Mouse (Mus musculus) adrenal gland, postnatal 36 days (tissue): ENCODE measurements around the gene Catsper1. TPM values are rescaled to one million over a fixed set of nuclear protein-coding genes. Genes with fewer than 3 reads are reported as not detected.

Experiments
- DNase-seq, 2 experiments: peaks; one replicate each; pipeline ENCODE4 v3.0.0; 2021; ENCODE audit warnings: mixed read lengths in 1 of 2
- total RNA-seq, 2 experiments: library from RNA; stranded (reverse); gene quantifications; 2 replicates each; pipeline ENCODE4 v1.2.3; 2021

Catsper1 gene
- total RNA-seq, 2 experiments from 2014 or later: not detected

DNA sequence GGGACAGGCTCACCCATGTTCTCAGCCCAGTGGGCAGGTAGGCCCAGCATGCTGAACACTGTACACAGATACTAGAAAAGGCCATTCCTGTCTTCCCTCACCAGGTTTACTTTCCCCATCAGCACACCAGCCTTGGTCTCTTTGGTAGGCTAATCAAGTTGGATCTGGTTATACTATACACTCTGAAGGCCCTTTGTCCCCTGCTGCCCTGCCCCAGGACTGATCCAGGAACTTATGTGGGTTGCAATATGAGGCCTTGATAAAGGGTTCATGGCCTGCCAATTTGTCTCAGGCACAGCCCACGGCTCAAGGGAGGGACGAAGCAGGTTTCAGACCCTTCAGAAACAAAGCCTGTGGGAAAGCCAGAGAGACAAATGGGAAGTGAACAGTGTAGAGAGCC lies 18.1 kb downstream of the Catsper1 start:
- no peak for DNase-seq

DNA sequence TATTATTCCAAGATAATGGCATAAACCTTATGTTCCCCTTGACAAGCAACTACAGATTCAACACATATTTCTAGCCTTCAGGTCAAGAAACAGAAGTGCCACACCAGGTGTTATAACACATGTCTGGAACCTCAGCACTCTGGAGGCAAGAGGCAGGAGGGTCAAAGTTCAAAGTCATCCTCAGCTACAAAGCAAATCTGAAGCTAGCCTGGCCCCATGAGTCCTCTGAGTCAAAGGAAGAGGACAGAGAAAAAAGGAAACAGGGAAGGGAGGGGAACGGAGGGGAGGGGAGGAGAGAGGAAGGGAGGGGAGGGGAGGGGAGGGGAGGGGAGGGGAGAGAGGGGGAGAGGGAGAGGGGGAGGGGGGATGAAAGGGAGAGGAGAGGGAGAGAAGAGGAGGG lies 20.5 kb downstream of the Catsper1 start:
- no peak for DNase-seq

DNA sequence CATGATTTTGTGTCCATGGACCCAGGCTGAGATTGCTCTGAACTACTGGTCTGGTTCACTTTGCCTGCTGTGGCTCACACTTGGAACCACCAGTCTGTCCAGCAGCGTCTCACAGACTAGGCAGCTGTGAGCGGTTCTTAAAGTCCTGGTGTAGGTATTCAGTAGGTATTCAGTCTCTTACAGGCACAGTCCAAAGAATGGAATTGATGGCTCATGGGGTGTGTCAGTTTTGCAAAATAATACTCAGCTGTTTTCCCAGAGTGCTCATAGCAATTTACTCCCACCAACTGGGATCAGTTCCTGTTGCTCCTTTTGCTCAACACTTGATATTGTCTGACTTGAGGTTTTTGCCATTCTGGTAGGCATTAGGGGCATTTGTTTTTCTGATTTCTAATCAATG lies 26.6 kb downstream of the Catsper1 start:
- no peak for DNase-seq

DNA sequence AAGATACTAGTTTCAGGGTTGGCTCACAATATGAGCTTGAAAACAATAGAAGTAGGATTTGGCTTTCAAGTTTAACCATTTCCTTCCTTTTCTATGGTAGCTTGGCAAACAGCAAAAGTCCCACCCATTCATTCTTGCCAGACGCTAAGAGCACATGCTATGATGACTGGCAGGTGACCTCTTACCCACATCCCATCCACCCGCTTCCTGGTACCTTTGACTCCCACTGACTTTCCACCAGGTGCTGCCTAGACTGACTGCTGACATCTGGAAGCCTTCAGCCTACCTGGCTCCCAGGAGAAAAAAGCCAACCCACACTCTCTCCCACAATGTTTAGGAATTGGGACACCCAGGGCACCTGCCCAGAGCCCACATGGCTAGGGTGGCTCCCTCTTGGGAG lies 28.6 kb downstream of the Catsper1 start:
- no peak for DNase-seq

DNA sequence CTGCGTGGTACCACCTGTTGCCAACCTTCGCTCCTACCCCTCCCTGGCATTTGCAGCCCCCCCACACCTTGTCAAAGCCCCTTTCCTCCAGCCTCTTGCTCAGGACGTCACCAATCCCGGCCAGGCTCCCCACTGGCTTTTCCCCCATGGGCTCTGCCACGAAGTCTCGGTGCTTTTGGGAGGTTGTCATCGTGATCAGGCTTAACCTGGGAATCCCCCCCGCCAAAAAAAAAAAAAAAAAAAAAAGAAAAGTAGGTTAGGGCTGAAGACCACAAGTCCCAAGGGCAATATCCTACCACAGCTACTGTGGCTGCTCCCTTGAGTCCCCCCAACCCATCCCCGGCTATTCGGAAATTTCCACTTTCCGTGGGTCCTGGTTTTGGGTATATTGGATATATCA lies 30.2 kb downstream of the Catsper1 start:
- no peak for DNase-seq

DNA sequence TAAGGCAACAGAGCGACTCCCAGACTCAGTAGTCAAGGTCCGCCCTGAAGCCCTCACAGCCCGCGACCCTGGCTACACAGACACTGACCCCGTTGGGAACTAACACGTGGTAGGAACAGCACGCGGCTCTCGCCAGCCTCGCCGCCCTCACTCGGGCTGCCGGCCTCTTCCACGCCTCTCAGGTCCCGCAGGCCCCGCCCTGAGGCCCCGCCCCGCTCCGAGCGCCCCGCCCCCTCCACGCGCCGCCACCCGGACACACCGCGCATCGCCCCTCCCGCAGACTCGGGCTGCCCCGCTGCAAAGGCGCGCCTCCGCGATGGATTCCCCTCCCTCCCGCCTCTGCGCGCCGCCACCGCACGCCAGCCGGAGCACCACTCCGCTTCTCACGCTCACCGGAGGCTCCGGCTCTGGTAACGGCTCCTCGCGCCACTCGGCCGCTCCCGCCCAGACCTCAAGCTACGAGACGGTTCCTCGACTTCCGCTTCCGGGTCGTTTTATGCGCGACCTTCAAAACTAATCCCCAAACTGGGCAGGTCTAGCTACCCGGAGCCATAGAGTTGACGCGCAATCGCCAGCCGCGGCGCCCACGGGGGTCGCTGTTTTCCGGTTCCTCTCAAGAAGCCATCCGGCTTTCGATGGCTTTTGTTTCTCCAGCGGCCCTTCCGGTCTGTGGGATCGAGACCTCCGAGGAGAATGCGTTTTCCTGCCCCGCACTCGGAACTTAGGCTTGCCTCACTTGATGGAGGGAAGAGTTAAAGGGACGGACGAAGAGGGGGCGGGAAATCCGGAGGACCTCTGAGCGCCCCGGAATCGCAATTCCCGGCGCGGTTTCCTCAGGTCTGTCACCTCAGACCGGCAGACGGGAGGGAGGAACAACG lies 30.9 kb downstream of the Catsper1 start, which contains the start of gene Eif1ad:
Eif1ad (plus strand) TSS at position 567 of the 878 bp plus-strand sequence.
- peak; percentile 93 for DNase-seq

DNA sequence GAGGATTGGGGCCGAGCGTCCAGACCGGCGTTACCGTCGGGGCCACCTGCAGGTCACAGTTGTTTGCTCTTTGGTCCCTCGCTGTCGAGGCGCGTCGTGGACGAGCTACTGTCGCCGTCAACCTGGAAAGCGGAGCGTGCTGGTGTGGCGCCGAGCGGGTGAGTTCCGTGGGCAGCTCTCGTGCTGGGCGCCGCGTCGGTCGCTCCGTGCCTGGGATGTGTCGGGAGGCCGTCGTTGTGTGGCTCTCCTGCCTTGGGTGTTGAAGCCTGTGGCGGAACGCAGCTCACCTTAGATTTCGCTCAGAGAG lies 31.5 kb downstream of the Catsper1 start, which contains the start of gene Banf1:
Banf1 (minus strand) TSS at position 116 of the 307 bp plus-strand sequence.
- DNase-seq: no peak

DNA sequence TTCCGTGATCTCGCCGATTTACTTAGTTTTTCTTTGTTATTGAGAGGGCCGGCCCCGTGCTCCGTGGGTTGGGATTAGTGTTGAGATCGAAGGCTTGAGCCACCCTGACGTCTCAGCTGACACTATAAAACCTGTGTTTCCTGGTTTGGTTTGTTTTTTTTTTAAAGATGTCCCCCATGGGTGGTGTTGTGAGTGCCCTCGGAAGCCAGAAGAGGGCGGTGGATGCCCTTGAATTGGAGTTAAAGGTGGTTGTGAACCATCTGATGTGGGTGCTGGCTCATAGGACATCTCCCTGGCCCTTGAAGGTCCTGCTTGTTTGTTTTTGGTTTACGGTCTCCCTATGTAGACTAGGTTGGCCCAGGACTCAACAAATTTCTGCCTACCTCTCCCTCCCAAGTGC lies 31.9 kb downstream of the Catsper1 start:
- DNase-seq: no peak

DNA sequence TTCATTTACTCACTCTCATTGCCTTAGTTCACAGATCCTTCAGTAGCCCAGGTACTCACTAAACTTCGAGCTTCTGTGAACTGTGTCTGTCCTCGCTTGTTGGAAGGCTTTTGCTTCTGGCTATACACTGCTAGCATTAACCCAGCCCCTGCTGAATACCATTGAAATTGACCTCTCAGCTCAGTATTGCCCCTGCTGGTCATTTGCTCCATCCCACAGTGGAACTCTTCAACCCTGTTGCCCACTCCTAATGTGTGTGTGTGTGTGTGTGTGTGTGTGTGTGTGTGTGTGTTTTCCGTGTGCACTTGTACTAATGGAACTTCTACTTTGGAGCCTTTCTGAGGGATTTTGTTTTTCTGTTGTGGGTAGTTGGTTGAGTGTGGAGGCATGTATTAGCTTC lies 35.4 kb downstream of the Catsper1 start:
- DNase-seq: no peak

DNA sequence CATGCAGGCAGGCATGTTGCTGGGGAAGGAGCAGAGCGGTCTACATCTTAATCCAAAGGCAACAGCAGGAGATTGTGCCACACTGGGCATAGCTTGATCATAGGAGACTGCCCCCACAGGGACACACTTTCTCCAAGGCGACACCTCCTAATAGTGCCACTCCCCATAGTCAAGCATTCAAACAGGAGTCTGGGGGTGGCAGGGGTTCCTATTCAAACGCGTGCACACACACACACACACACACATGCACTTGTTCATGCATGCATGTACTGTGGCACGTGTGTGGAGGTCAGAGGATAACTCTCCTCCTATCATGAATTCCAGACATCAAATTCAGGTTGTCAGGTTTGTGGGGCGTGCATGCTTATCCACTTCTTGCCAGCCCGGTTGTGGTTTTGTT lies 37.2 kb downstream of the Catsper1 start:
- no peak for DNase-seq

DNA sequence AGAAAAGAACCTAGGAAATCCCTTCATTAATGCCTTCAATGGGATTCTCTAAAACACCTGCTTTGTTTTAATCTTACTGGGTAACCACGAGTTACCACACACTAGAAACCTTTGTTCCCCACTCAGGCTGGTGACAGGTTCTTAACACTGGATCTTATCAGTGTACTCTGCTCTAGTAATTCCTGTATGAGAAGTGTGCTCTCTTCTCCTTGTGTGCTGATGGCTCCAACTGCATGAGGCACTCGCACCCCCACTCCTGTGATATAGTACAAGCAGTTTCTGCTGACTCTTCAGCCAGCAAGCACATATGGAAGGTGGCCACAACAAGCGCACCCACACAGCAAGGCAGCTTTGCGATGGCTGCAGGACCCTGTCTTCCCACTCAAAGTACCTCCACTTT lies 38.6 kb downstream of the Catsper1 start:
- no peak for DNase-seq

DNA sequence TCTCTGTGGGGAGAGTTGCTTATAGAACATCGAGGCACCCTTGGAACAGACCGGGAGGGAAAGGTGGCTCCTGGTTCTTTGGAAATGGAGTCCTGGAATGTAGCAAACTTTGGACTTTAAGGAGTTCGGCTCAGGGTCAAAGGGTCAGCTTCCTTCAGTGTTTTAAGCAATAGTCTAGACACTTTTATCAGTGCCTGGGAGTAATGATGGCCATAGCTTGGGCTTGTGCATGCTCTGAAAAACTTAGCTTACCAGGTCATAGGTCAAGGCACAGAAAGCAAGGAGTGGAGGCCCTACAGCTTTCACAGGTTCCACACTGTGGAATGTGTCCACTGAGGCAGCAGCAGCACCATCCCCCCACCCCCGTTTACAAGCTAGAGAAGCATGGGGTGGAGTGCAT lies 39.2 kb downstream of the Catsper1 start:
- no peak for DNase-seq

DNA sequence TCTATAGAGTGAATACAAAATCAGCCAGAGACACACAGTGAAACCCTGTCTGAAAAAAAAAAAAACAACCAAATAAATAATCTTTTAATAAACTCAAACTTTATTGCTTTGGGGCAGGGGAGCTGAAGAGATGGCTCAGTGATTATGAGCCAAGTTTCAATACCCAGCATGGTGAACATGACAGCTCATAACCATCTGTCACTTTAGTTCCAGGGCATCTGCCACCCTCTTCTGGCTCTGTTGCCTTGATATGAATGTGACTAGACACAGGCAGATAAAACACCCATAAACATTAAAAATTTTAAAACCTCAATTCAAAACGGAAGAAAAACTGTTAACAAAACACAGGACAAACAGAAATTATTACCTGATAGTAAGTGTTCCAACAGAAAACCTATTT lies 41.9 kb downstream of the Catsper1 start:
- DNase-seq: no peak

DNA sequence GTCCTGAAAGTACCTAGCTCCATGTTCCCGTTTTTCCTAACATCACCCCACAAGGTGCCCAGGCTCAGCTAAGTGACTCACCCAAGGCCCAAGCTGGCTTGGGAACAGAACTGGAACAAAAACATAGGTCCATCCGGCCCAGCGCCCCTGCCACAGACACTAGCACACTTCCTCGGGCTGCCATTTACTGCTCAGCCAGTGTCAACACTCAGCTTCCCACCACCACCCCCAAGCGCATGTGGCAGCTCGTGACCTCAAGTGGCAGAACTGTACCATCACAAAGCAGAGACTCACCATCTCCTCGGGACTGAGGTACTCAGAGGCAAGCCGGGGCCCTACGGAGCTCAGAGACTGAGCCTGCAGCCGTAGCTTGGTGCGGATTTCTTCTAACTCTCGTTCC lies 47.8 kb downstream of the Catsper1 start:
- DNase-seq: no peak

DNA sequence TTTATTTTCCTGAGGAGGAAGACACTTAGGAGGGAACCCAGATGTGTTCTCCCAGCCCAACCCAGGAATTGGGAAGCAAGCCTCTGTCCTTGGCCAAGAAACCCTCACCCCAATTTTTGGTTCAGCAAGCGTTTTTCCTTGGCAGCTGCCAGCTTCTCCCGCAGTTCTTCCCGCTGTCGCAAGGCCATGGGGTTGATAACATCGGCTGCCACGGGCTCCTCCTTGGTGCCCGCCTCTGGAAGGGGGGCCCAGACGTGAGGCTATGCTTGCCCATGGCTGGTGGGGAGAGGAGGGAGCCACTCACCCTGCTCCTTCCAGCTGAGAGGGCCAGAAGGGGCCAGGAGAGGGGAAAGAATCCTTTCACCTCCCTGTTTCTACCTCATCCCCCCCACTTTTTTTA lies 49.2 kb downstream of the Catsper1 start:
- no peak for DNase-seq

DNA sequence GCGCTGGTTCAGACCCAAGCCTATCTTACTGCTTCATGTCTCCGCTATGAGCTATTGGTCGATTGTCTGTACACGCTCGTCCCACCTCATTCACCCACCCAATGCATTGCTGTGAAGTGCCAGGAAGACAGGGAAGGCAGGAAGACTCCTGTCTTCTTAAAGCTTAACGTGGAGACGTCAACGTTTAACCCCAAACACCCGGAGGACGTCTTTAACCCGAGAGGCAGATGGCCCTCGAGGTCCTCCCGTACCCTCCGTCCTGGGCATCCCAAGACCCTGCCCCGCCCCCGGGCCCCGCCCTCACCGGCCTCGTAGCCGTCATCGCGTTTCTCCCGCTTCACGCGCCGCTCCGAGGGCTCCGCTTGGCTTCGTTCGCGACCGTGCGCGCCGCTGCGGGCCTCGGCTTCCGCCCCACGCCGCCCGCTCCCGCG lies 52.5 kb downstream of the Catsper1 start:
- DNase-seq: peak; percentile 42 to 59

DNA sequence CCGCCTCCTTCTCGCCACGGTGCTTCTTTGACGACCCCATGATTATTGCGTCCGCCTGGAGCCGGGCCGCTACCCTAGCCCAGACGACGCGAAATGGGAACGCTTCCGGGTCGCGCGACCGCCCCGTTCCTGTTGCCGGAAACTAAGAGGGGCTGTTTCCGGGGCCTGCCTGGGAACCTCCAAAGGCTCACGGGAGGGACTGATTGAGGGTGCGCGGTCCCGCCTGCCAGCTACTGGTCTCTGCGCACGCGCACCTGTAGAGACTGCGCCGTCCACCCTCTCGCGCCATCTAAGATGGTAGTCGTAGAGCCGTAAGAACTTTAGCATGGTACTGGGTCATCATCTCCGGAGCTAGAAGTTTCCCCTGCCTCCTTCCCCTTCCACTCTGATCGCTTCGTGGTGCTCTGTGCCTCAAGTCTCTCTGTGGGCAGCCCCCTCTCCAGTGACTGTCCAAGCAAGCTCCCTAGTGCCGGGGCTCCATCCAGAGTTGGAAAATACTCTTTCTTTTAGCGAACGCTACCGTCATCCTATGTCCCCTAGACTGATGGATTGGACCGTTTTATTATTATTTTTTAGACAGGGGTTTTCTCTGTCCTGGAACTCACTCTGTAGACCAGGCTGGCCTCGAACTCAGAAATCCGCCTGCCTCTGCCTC lies 53.2 kb downstream of the Catsper1 start, which contains the start of gene Sart1:
Sart1 (minus strand) TSS at position 116 of the 655 bp plus-strand sequence.
- peak; percentile 97 for DNase-seq

DNA sequence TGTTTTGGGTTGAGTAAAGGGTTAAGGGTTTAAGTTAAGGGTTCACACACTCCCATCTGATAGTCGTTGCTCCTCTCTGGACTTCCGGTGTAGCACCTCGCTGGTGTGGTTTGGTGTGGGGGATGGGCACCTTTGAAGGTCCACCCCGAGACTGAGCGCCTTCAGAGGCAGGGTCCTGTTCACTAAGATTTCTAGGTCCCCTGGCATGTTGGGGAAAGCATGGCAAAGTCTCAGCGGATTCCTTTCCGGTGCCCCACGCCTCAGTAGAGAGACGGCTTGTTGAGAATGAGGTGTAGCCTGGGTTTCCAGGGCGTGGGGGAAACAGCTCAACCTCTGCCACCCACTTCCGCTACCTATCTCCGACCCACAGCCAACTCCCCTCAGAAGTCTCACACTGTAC lies 54.1 kb downstream of the Catsper1 start:
- DNase-seq: peak; percentile 19 to 58

DNA sequence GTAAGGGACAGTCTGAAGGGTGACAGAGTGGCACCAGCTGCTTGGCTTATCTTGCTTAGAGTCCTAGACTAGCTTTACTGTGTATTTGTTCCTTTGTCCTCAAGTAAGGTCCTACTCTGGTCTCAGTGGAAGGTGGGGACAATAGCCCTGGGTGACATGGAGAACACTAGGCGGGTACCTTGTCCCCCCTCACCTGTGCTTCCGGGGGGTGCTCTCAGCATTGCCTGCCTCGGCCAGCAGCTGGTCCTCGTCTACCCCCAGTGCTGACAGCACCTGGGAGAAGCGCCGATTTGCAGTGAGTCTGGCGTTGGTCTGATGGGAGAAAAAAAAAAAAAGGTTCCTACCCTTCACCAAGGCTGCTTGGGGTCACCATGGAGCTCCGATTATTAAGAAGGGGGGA lies 54.9 kb downstream of the Catsper1 start:
- no peak for DNase-seq

DNA sequence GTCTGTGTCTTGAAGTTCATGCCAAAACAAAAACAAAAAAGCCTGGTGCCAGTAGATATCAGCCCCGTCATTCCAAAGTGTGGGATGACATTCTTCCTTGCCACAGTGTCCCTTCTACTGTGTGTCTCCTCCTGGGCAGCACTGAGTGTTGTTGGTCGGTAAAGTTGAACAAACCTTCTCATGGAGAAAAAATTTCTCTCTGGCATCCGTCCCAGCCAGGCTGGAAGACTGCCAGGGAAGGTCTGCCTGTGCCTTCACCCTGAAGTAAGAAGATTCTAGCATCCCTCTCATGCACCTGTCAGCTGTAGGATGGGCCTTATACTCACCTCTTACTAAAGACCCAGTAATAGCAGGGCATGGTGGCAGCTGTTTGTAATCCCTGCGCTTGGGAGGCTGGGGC lies 57.4 kb downstream of the Catsper1 start:
- DNase-seq: peak; percentile 85 to 87
